Mouse (Mus musculus) MEL (cell line): Measurements from ENCODE around the gene Ubc.

Experiments
- BHLHE40 ChIP-seq: IDR thresholded peaks from 2 replicates; pipeline ENCODE4 v1.6.1; 2012; ENCODE audit warnings: low read depth, mild to moderate bottlenecking, inconsistent platforms, low read length, improper control_type of control experiment, borderline replicate concordance
- CHD2 ChIP-seq: IDR thresholded peaks from 2 replicates; pipeline ENCODE4 v1.6.1; 2011; ENCODE audit warnings: low read length, improper control_type of control experiment
- MAX ChIP-seq: IDR thresholded peaks from 2 replicates; pipeline ENCODE4 v1.6.1; 2011; ENCODE audit warnings: low read length, improper control_type of control experiment
- POLR2A ChIP-seq, 2 experiments: IDR thresholded peaks; 2 replicates each; pipeline ENCODE4 v1.6.1; 2011 to 2012; ENCODE audit warnings: low read length in 2 of 2, mild to moderate bottlenecking in 2 of 2, control low read depth in 1 of 2, improper control_type of control experiment in 1 of 2, low read depth in 1 of 2, moderate library complexity in 1 of 2; ENCODE audit not compliant: control insufficient read depth in 1 of 2, insufficient read depth in 1 of 2, poor library complexity in 1 of 2
- TBP ChIP-seq: IDR thresholded peaks from 2 replicates; pipeline ENCODE4 v1.8.0; 2011; ENCODE audit warnings: low read depth, low read length, improper control_type of control experiment

DNA sequence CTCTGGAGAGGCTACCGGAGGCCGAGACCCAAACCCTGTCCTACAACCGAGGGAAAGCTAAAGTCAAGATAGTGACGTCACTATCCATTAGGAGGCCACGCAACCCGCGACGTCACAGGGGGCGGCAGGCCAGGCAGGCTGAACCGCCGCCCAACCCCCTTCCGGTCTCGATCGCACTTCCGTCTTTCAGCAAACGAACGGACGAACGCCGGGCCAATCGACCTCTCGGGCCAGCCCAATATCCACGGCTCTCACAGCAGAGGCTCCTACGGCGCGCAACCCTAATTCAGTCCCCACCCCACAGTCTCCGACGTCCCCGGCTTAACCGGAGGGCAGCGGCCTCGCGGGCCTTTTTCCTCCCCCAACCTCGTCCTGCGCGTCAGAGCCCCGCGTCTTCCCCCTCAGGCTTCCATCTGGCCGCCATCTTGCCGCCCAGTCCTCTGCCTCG, 847 bp downstream of the Ubc start, which contains the start of gene Gm10382:
- TF ChIP-seq TBP (no peak), POLR2A (IDR thresholded peaks at IDR 0.05; ENCODE audit: control insufficient read depth in 1 of 2, insufficient read depth in 1 of 2, low read depth in 1 of 2, low read length in 2 of 2, poor library complexity in 1 of 2) (no peak), CHD2 (no peak), BHLHE40 (no peak), MAX (no peak; the same call in 1 of the 2 replicates)
